9 mouse cellular contexts compared by ENCODE assay signal in the genomic region with DNA sequence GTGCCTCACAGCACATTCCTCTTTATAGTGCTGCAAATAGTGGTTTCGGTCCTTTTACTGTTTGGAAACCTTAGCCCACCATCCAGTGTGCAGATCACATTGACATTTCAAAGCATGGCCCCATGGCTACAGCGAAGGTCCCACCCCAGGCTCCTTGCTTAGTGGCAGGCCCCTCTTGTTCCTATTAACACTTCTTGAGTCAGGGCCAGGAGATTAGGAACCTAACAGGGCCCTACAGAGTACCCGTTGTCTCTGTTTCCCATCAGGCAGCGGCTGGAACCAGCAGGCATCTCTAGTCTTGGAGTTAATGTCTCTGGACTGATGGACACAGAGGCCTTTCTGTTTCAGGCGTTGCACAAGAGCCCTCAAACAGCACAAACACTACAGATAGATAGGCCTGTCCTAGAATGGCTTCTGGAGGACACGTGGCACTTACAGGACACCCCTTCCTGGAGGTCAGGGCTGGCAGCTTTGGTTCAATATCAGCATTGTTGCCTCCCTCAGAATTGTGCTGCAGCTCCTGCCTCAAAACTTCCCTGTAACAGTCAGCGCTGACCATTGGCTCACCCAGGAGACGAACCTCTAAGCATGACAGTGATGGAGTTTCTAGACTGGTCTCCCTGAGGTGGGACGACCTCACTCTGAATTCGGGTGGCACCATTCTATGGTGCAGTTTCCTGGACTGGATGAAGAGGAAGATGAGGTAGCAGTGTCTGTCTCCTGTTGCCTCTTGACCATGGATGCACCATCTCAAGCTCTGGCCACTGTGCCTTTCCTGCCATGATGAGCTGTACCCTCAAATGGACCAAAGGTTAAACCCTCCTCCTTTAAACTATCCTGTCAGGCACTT. TPM values are rescaled to one million over a fixed set of nuclear protein-coding genes. Genes with fewer than 3 reads are reported as not detected.
DNase-seq lines count a peak whose midpoint lies in the region; ATAC-seq lines count a peak whose summit lies in the region.
"Had no signal": no experiment of that assay in that cellular context is flagged by ENCODE, and none has a peak within 500 bp of the region (broad histone marks: within the 10 kb centered on the region; RNA-seq: fewer than 3 reads in every experiment).

No protein-coding gene starts in this region.

- no peak for ATAC-seq in limb, embryonic 12.5 days (ENCODE audit: insufficient number of reproducible peaks, insufficient read depth, low FRiP score, low TSS enrichment, low read depth)
- ATAC-seq in intestine, embryonic 14.5 days (replicated peaks; ENCODE audit: low FRiP score, low TSS enrichment, low read depth) = no peak
- ATAC-seq in neural tube, embryonic 13.5 days (ENCODE audit: low read depth) = no peak

- peak overlapping the region; percentile 8; the same call in 1 of the 2 replicates for H3K4me2 ChIP-seq in limb, embryonic 12.5 days
- H3K4me2 ChIP-seq in intestine, embryonic 14.5 days (ENCODE audit: low read length) = no peak overlapping the region; the same call in 1 of the 2 replicates
- H3K4me2 ChIP-seq in neural tube, embryonic 13.5 days = peak overlapping the region; percentile 27
- H3K4me2 ChIP-seq: embryonic facial prominence, embryonic 15.5 days had no signal

- peak; percentile 51 for DNase-seq in cerebellum, adult 9-10 months
- DNase-seq in cerebellum, adult 18-20 months = no peak
- DNase-seq in limb, embryonic 10.5 days (ENCODE audit: low spot score) = no peak
- no peak for DNase-seq in intestine, embryonic 14.5 days (ENCODE audit: low spot score)
- no peak for DNase-seq in gastrocnemius, postnatal 25 days
- no peak for DNase-seq in right cerebral cortex, adult 2 months (ENCODE audit: low spot score in 2 of 2)

- H3K4me3 ChIP-seq in limb, embryonic 12.5 days (replicated peaks) = no peak overlapping the region
- no peak overlapping the region for H3K4me3 ChIP-seq in limb, embryonic 10.5 days
- no peak overlapping the region for H3K4me3 ChIP-seq in intestine, embryonic 14.5 days (ENCODE audit: low read depth, low read length)
- no peak overlapping the region for H3K4me3 ChIP-seq in neural tube, embryonic 13.5 days
- H3K4me3 ChIP-seq: embryonic facial prominence, embryonic 15.5 days had no signal

- no peaks in the 10 kb centered on the region for H3K27me3 ChIP-seq in limb, embryonic 12.5 days
- no peaks in the 10 kb centered on the region for H3K27me3 ChIP-seq in limb, embryonic 10.5 days (ENCODE audit: low read depth, poor library complexity, severe bottlenecking)
- no peaks in the 10 kb centered on the region for H3K27me3 ChIP-seq in intestine, embryonic 14.5 days (replicated peaks; ENCODE audit: control insufficient read depth, insufficient read depth, low read length)
- no peaks in the 10 kb centered on the region for H3K27me3 ChIP-seq in neural tube, embryonic 13.5 days
- H3K27me3 ChIP-seq: embryonic facial prominence, embryonic 15.5 days had no signal

- H3K27ac ChIP-seq in limb, embryonic 12.5 days = no peak overlapping the region
- no peak overlapping the region for H3K27ac ChIP-seq in limb, embryonic 10.5 days
- 0 out of 2 replicates have a peak overlapping the region, but pooled peaks have one; percentile 38 for H3K27ac ChIP-seq in intestine, embryonic 14.5 days (ENCODE audit: low read depth)
- no peak overlapping the region for H3K27ac ChIP-seq in neural tube, embryonic 13.5 days (replicated peaks)
- H3K27ac ChIP-seq: embryonic facial prominence, embryonic 15.5 days had no signal

- no peaks in the 10 kb centered on the region for H3K9me3 ChIP-seq in limb, embryonic 12.5 days
- no peaks in the 10 kb centered on the region for H3K9me3 ChIP-seq in limb, embryonic 10.5 days (replicated peaks)
- H3K9me3 ChIP-seq in intestine, embryonic 14.5 days (ENCODE audit: control insufficient read depth, low read length) = no peaks in the 10 kb centered on the region
- no peaks in the 10 kb centered on the region for H3K9me3 ChIP-seq in neural tube, embryonic 13.5 days
- H3K9me3 ChIP-seq: embryonic facial prominence, embryonic 15.5 days had no signal

- peaks cover 8% of the 10 kb centered on the region for H3K4me1 ChIP-seq in limb, embryonic 12.5 days (replicated peaks)
- peaks cover 13% of the 10 kb centered on the region for H3K4me1 ChIP-seq in limb, embryonic 10.5 days
- 0 out of 2 replicates have a peak, but pooled peaks cover 3% of the 10 kb centered on the region for H3K4me1 ChIP-seq in intestine, embryonic 14.5 days (replicated peaks; ENCODE audit: control insufficient read depth, insufficient read depth, low read length)
- peaks cover 11% of the 10 kb centered on the region for H3K4me1 ChIP-seq in neural tube, embryonic 13.5 days (replicated peaks)

- H3K36me3 ChIP-seq in limb, embryonic 12.5 days = peaks cover 28% of the 10 kb centered on the region
- H3K36me3 ChIP-seq in limb, embryonic 10.5 days = peaks cover 37% of the 10 kb centered on the region
- peaks cover 30% of the 10 kb centered on the region for H3K36me3 ChIP-seq in intestine, embryonic 14.5 days (ENCODE audit: control insufficient read depth, insufficient read depth, low read length)
- peaks cover 30% of the 10 kb centered on the region for H3K36me3 ChIP-seq in neural tube, embryonic 13.5 days

- H3K9ac ChIP-seq in limb, embryonic 12.5 days (replicated peaks) = no peak overlapping the region
- H3K9ac ChIP-seq in intestine, embryonic 14.5 days (ENCODE audit: low read length) = 0 out of 2 replicates have a peak overlapping the region, but pooled peaks have one; percentile 7
- no peak overlapping the region; the same call in 1 of the 2 replicates for H3K9ac ChIP-seq in neural tube, embryonic 13.5 days
- H3K9ac ChIP-seq: embryonic facial prominence, embryonic 15.5 days had no signal

- WGBS in limb, embryonic 12.5 days = 79% methylated on average over 10 of the region's 10 CpGs
- 85% methylated on average over 10 of the region's 10 CpGs for WGBS in limb, embryonic 10.5 days
- 73% methylated on average over 10 of the region's 10 CpGs for WGBS in intestine, embryonic 14.5 days
- 82% methylated on average over 10 of the region's 10 CpGs for WGBS in neural tube, embryonic 13.5 days

RNA-seq across cellular contexts. Expression of a gene that starts 22.6 kb away (rescaled TPM):
- polyA plus RNA-seq in limb, embryonic 12.5 days (2016; fragmentation: Nextera tagmentation; extraction: Ambion mirVana) = 83.1 and 84.7 TPM in 2 replicates
- polyA plus RNA-seq in limb, embryonic 10.5 days (2016; fragmentation: Nextera tagmentation; extraction: Ambion mirVana) = 78.3 and 93.3 TPM in 2 replicates
- polyA plus RNA-seq in intestine, embryonic 14.5 days (2014; fragmentation: Nextera tagmentation; extraction: Ambion mirVana) = 91.7 and 94.5 TPM in 2 replicates
- 31.4 and 32.0 TPM in 2 replicates for polyA plus RNA-seq in neural tube, embryonic 13.5 days (2015; fragmentation: Nextera tagmentation; extraction: Ambion mirVana)
- total RNA-seq in gastrocnemius, postnatal 25 days (2021) = 100 to 1,000 TPM; 154 to 218 TPM

RNA-seq across cellular contexts. Expression of a gene that starts 39.9 kb away (rescaled TPM):
- 14.2 and 15.9 TPM in 2 replicates for polyA plus RNA-seq in limb, embryonic 12.5 days (2016; fragmentation: Nextera tagmentation; extraction: Ambion mirVana)
- 14.2 and 17.0 TPM in 2 replicates for polyA plus RNA-seq in limb, embryonic 10.5 days (2016; fragmentation: Nextera tagmentation; extraction: Ambion mirVana)
- polyA plus RNA-seq in intestine, embryonic 14.5 days (2014; fragmentation: Nextera tagmentation; extraction: Ambion mirVana) = 15.4 and 16.8 TPM in 2 replicates
- polyA plus RNA-seq in neural tube, embryonic 13.5 days (2015; fragmentation: Nextera tagmentation; extraction: Ambion mirVana) = 28.8 and 30.0 TPM in 2 replicates
- total RNA-seq in gastrocnemius, postnatal 25 days (2021) = 10 to 100 TPM in 1 of 2 experiments, 1 to 10 TPM in 1; 9.5 to 10.3 TPM
